Mouse (Mus musculus) testis, adult 10 weeks (tissue): ENCODE measurements around the gene Taf1b. TPM values are rescaled to one million over a fixed set of nuclear protein-coding genes. Genes with fewer than 3 reads are reported as not detected.

ENCODE experiments used
- polyA plus RNA-seq: library from polyadenylated mRNA; stranded (reverse); fragments of 350-450 nt; fragmentation: Illumina TruSeq; extraction: RNeasy Lipid Tissue Mini Kit (QIAGEN cat#74804); gene quantifications from one replicate; pipeline ENCODE4 v1.2.3, GENCODE M21; 2014; ENCODE audit warnings: low read depth, low replicate concordance

Taf1b gene
- polyA plus RNA-seq = 90.6 TPM

GRCm38 (mm10) chr12:24498150-24498840 lies at the start of gene Taf1b:
Gene Taf1b (plus strand): TSS chr12:24498359.

GRCm38 (mm10) chr12:24571523-24572392 lies 73.6 kb downstream of the Taf1b start, which contains the start of gene Grhl1:
Gene Grhl1 (plus strand): TSS chr12:24572283.

Other genes with a start within 250 kb of the Taf1b start
- 7.9 TPM for gene Grhl1, start 73.9 kb downstream of the Taf1b start, polyA plus RNA-seq
- 3.1 TPM for gene Klf11, start 152.9 kb downstream of the Taf1b start, polyA plus RNA-seq
- 0.50 TPM for gene Cys1, start 183.5 kb downstream of the Taf1b start, polyA plus RNA-seq
- gene Rrm2, start 209.9 kb downstream of the Taf1b start, polyA plus RNA-seq = 18.5 TPM